Mouse (Mus musculus) layer of hippocampus, postnatal 10 days (tissue): ENCODE data around the gene Psmg3. TPM values are rescaled to one million over a fixed set of nuclear protein-coding genes. Genes with fewer than 3 reads are reported as not detected.
A peak's percentile ranks its signal among the peaks of the same experiment; 100 is the strongest.

Experiments
- DNase-seq, 2 experiments: peaks; one replicate each; pipeline ENCODE4 v3.0.0; 2021; ENCODE audit warnings: low spot score in 2 of 2
- total RNA-seq, 2 experiments: library from RNA; stranded (reverse); gene quantifications; 2 replicates each; pipeline ENCODE4 v1.2.3; 2021

Gene Psmg3
- total RNA-seq, 2 experiments from 2014 or later, result 16.1 to 23.2 TPM

- DNase-seq, result no peak
Measured at GRCm38 (mm10) chr5:139816445-139816844, 10.2 kb downstream of the Psmg3 start.

DNA sequence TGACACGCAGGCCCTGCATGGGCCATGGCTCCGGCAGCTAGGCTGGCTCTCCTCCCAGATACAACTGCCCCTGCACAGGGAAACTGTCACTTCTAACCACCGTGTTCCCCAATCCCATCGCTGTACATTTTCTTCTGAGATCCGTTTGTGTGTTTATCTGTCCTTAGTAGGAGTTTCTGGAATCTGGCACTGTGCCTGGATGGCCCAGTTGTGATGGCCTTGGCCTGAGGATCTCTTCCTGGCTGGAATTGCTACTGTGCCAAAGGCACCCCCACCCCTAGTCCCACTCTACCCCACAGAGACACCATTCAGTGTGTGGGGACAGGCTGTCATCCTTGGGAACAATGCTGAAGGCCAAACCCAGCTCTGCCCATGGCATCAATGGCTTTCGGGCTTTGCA lies 10.7 kb downstream of the Psmg3 start:
- DNase-seq, result no peak

- DNase-seq, result no peak
Measured at GRCm38 (mm10) chr5:139813963-139814381, 12.7 kb downstream of the Psmg3 start.

GRCm38 (mm10) chr5:139813126-139813490 lies 13.6 kb downstream of the Psmg3 start:
- no peak for DNase-seq

DNA sequence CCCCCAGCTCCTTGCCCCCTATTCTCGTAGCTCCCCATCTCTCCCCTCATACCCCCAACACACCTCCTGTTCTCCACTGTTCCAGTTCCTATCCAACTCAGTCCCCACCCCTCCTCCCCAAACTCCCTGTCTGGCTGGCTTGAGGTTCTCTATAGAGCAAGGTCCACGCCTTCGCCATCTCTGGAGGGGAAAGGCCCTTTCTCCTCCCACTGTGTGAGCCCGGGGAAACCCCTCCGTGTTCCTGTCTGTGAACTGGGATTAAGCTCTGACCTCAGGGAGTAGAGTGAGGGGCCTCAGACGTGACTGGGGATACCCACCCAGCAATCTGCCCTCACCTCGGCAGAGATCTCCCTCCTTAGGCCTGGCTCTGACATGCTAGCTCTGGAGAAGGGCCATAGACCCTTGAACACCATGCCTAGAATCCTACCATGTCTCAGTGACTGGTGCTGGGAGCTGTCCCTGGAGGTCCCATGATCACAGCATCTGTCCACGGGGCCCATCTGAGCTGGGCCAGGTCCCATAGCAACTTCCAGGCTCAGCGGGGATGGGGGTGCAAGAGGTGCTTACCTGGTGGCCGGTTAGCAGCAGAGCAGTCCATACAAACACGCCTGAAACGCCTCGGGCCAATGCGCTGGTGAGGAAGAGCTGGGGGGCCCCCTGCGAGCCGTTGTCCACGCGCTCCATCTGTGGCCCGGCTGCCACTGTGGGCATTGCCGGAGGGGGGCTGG lies 14.1 kb downstream of the Psmg3 start:
- no peak for DNase-seq

- DNase-seq, result no peak
Measured at GRCm38 (mm10) chr5:139811677-139812397, 14.8 kb downstream of the Psmg3 start.

GRCm38 (mm10) chr5:139809397-139809796 lies 17.3 kb downstream of the Psmg3 start:
- no peak for DNase-seq

DNA sequence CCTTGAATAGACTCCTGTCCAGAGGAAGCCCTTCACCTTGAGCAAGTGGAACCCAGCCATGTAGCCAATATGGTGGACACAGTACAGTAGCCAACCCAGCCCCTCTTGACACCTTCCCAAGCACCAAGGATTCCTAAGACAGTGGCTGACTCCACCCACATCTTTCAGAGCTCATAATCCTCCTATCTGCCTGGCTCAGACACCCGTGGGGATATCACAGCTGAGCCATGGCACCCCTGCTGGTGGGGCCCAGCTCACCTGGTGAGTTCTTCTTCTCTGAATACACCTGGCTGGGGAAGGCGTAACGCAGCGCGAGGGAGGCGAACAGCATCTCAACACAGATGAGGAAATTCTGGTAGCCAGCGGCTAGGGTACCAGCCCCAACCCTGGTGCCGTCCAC lies 20.8 kb downstream of the Psmg3 start:
- DNase-seq, result no peak

DNA sequence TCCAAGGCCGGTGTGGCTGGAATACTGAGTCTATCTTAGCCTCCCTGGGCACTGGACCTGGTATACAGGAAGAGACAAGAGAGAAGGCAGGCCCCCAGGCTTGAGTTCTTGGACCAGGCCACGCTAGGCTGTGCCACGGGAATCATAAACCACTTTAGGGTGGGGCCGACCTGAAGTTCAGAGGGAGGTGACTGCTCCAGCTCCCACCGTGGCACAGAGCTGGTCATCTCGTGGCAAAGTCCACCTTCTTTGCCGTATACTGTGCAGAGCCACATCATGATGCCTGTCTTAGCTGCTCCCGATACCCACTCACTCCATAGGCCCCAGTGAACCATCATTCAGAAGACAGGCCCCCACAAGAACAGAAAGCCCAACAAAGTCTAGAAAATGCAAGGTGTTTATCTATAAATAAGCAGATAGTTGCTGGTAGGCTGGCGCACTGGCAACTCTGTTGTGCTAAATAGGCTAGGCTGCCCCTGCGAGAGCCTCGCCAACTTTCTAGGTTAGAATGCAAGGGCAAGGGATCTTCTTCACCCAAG lies 22.0 kb downstream of the Psmg3 start:
- no peak for DNase-seq

DNA sequence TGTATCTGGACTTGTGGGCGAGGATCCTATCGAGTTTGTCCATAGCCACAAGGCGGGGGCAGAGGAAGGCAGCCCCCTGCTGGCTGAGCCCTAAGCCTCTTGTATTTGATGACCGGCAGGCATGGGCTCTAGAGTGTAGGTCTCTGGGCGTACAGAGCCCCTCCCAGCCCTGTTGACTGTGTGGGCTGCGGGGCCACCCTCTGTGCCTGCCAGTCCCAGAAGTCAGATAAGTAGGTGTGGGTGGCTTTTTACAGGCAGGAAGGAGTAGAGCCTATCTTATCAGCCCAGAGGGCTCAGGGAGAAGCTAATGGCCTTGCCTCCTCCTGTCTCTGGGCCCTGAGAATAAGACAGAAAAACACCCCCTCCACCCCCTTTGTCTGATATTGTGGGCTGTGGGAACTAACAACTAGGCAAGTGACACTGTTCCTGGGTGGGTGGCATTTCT lies 22.6 kb downstream of the Psmg3 start:
- DNase-seq, result no peak

- no peak for DNase-seq
Measured at GRCm38 (mm10) chr5:139803601-139804102, 23.0 kb downstream of the Psmg3 start.

DNA sequence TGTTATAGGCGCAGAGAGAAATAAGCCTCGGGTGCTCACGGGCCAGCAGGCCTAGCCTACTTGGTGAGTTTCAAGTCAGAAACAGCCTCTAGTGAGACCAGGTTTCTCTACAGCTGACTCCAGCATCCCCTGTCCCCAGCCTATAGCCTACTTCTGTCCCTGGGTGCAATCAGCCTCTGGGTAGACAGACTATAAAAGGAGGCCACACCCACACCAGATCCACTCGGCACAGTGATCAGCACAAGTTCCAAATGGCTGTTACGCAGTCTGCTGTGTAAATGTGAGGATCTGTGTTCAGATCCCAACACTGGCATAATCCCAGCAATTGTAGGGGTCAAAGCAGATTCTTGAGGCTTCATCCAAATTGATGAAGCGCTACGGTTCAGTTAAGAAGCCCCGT lies 23.5 kb downstream of the Psmg3 start:
- no peak for DNase-seq

- no peak for DNase-seq
Measured at GRCm38 (mm10) chr5:139801880-139802279, 24.8 kb downstream of the Psmg3 start.

GRCm38 (mm10) chr5:139801231-139801630 lies 25.5 kb downstream of the Psmg3 start:
- DNase-seq, result no peak

GRCm38 (mm10) chr5:139799801-139800590 lies 26.7 kb downstream of the Psmg3 start:
- no peak for DNase-seq

GRCm38 (mm10) chr5:139799041-139799440 lies 27.6 kb downstream of the Psmg3 start:
- DNase-seq, result no peak

DNA sequence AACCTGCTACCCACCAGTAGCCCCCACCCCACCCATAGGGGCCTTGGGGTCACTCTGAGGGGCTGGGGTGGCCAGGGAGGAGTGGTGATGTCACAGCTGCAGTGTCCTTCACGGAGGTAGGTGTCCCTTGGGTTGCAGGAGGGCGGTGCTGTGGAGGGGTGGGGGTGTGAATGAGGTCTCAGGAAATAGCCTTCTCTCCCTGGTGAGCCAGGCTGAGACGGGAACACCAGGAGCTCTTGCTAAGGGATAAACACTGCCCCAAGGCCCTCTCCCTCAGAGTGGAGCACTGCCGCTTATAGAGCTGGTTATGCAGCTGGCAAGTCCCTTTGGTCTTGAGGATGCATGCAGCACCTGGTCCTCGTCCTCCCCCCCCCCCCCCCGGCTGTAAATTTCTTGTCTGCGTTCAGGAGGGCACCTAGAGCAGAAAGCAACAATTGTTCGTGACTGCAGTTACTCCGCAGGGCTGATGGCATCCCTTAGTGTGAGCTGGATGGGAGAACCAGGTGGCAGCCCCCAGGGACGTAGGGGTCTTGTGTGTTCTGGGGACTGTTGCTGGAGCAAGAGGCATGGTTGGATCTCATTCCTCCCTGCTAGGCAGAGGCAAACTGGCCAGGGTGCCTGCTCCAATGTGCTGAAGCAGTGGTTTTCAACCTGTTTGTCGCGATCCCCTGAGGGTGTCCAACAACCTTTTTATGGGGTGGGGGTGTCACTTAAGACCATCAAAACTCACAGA lies 28.4 kb downstream of the Psmg3 start:
- no peak for DNase-seq

- peak; percentile 86 to 92 for DNase-seq
Measured at GRCm38 (mm10) chr5:139797473-139798167, 29.1 kb downstream of the Psmg3 start.

DNA sequence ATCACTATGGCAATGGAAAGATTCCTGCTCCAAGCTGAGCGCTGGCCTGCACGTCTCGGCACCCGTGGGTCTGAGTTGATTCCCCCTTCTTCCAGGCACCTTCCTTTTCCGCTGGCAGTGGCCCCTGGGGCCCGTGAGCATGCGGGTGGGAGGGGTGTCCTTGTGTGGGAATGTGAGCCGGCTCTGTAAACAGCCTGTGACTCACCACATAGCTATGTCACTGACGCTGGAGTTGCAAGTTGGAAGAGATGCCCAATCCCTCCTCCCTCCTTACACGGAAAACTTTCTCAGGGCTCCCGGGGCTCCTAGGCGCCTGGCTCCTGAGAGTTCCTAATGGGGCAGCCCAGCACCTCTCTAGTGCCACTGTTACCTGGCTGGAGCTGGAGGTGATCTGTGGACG lies 29.8 kb downstream of the Psmg3 start:
- DNase-seq, result peak; percentile 42 to 50

GRCm38 (mm10) chr5:139796001-139796620 lies 30.6 kb downstream of the Psmg3 start:
- no peak for DNase-seq
